Mouse (Mus musculus): ENCODE measurements at regions not wholly inside any gene's neighbourhood (a gene's known extent, or its start where the extent isn't known, plus 50 kb on each side); places are given as distances from the start of the nearest gene placed in this dataset.
A peak's percentile ranks its signal among the peaks of the same experiment; 100 is the strongest.
"Not testable (repeated sequence)": the region's sequence is repeated elsewhere in the genome, so short reads cannot be mapped to it uniquely, and the experiment has no call there.

- peak overlapping the region; percentile 57 for H3K4me2 ChIP-seq
- peak; percentile 68; the same call in 1 of the 2 replicates for ATAC-seq (ENCODE audit: insufficient number of reproducible peaks, low FRiP score)
- not testable (repeated sequence) for H3K9me3 ChIP-seq (replicated peaks); H3K36me3 ChIP-seq; H3K9ac ChIP-seq; H3K4me3 ChIP-seq; H3K27me3 ChIP-seq (replicated peaks)
- peaks cover 15% of the 10 kb centered on the region for H3K4me1 ChIP-seq (replicated peaks)
- 37% methylated on average over 7 of the region's 7 CpGs for WGBS
- peak overlapping the region; percentile 76 for H3K27ac ChIP-seq (ENCODE audit: poor library complexity, severe bottlenecking)
These were observed 142.3 kb upstream of the Cdk6 start for GRCm38 (mm10) chr5:3198869-3199550.

GRCm38 (mm10) chr5:3206160-3206559 lies 135.1 kb upstream of the Cdk6 start:
- 60% methylated on average over 5 of the region's 5 CpGs for WGBS
- H3K4me2 ChIP-seq; H3K9ac ChIP-seq; ATAC-seq (ENCODE audit: insufficient number of reproducible peaks, low FRiP score); H3K9me3 ChIP-seq (replicated peaks); H3K27me3 ChIP-seq (replicated peaks); H3K4me1 ChIP-seq (replicated peaks); H3K36me3 ChIP-seq; H3K27ac ChIP-seq (ENCODE audit: poor library complexity, severe bottlenecking); H3K4me3 ChIP-seq: not testable (repeated sequence)

- not testable (repeated sequence) for H3K36me3 ChIP-seq; H3K9me3 ChIP-seq (replicated peaks); H3K4me2 ChIP-seq; H3K4me3 ChIP-seq; H3K9ac ChIP-seq; H3K4me1 ChIP-seq (replicated peaks); H3K27ac ChIP-seq (ENCODE audit: poor library complexity, severe bottlenecking); ATAC-seq (ENCODE audit: insufficient number of reproducible peaks, low FRiP score); H3K27me3 ChIP-seq (replicated peaks)
- WGBS: 74% methylated on average over 4 of the region's 4 CpGs
These were observed 133.0 kb upstream of the Cdk6 start for GRCm38 (mm10) chr5:3208293-3208692.

GRCm38 (mm10) chr5:3211284-3211683 lies 130.0 kb upstream of the Cdk6 start:
- H3K4me3 ChIP-seq: no peak overlapping the region
- WGBS: 87% methylated on average over 3 of the region's 3 CpGs
- ATAC-seq (ENCODE audit: insufficient number of reproducible peaks, low FRiP score): no peak

GRCm38 (mm10) chr5:3216053-3216452 lies 125.2 kb upstream of the Cdk6 start:
- 43% methylated on average over 5 of the region's 5 CpGs for WGBS
- H3K9me3 ChIP-seq (replicated peaks): no peaks in the 10 kb centered on the region
- no peak overlapping the region for H3K4me2 ChIP-seq
- H3K36me3 ChIP-seq: no peaks in the 10 kb centered on the region
- H3K27me3 ChIP-seq (replicated peaks): no peaks in the 10 kb centered on the region
- H3K4me3 ChIP-seq: no peak overlapping the region
- no peak overlapping the region for H3K9ac ChIP-seq
- no peak overlapping the region for H3K27ac ChIP-seq (ENCODE audit: poor library complexity, severe bottlenecking)
- no peak for ATAC-seq (ENCODE audit: insufficient number of reproducible peaks, low FRiP score)
- H3K4me1 ChIP-seq (replicated peaks): no peaks in the 10 kb centered on the region

More at GRCm38 (mm10) chr5:3211284-3211683, 130.0 kb upstream of the Cdk6 start:
- Histone ChIP-seq H3K9me3 (replicated peaks) (no peaks in the 10 kb centered on the region), H3K27ac (ENCODE audit: poor library complexity, severe bottlenecking) (no peak overlapping the region), H3K27me3 (replicated peaks) (no peaks in the 10 kb centered on the region), H3K36me3 (no peaks in the 10 kb centered on the region), H3K9ac (no peak overlapping the region), H3K4me2 (no peak overlapping the region), H3K4me1 (replicated peaks) (no peaks in the 10 kb centered on the region)

- WGBS: 57% methylated on average over 4 of the region's 4 CpGs
- H3K4me3 ChIP-seq: no peak overlapping the region
- no peaks in the 10 kb centered on the region for H3K9me3 ChIP-seq (replicated peaks)
- H3K4me2 ChIP-seq: no peak overlapping the region
- H3K4me1 ChIP-seq (replicated peaks): no peaks in the 10 kb centered on the region
- no peak for ATAC-seq (ENCODE audit: insufficient number of reproducible peaks, low FRiP score)
- H3K27ac ChIP-seq (ENCODE audit: poor library complexity, severe bottlenecking): no peak overlapping the region
- no peaks in the 10 kb centered on the region for H3K36me3 ChIP-seq
- no peak overlapping the region for H3K9ac ChIP-seq
- no peaks in the 10 kb centered on the region for H3K27me3 ChIP-seq (replicated peaks)
These were observed 122.1 kb upstream of the Cdk6 start for GRCm38 (mm10) chr5:3219230-3219629.

- Histone ChIP-seq H3K4me3 (no peak overlapping the region), H3K4me2 (no peak overlapping the region), H3K9me3 (replicated peaks) (no peaks in the 10 kb centered on the region), H3K4me1 (replicated peaks) (no peaks in the 10 kb centered on the region), H3K27ac (ENCODE audit: poor library complexity, severe bottlenecking) (no peak overlapping the region), H3K27me3 (replicated peaks) (no peaks in the 10 kb centered on the region), H3K36me3 (no peaks in the 10 kb centered on the region), H3K9ac (no peak overlapping the region)
- no peak for ATAC-seq (ENCODE audit: insufficient number of reproducible peaks, low FRiP score)
- 37% methylated on average over 3 of the region's 3 CpGs for WGBS
These were observed 121.5 kb upstream of the Cdk6 start for GRCm38 (mm10) chr5:3219770-3220169.

- not testable (repeated sequence) for ATAC-seq (ENCODE audit: insufficient number of reproducible peaks, low FRiP score); H3K4me1 ChIP-seq (replicated peaks); H3K9me3 ChIP-seq (replicated peaks); H3K4me2 ChIP-seq; H3K27me3 ChIP-seq (replicated peaks); H3K9ac ChIP-seq; H3K36me3 ChIP-seq; H3K4me3 ChIP-seq; H3K27ac ChIP-seq (ENCODE audit: poor library complexity, severe bottlenecking)
- WGBS: 71% methylated on average over 4 of the region's 4 CpGs
These were observed 117.5 kb upstream of the Cdk6 start for GRCm38 (mm10) chr5:3223819-3224218.

GRCm38 (mm10) chr5:3224392-3225054 lies 116.8 kb upstream of the Cdk6 start:
- H3K27me3 ChIP-seq (replicated peaks); H3K9me3 ChIP-seq (replicated peaks); H3K9ac ChIP-seq; H3K27ac ChIP-seq (ENCODE audit: poor library complexity, severe bottlenecking); ATAC-seq (ENCODE audit: insufficient number of reproducible peaks, low FRiP score); H3K36me3 ChIP-seq; H3K4me1 ChIP-seq (replicated peaks); H3K4me3 ChIP-seq; H3K4me2 ChIP-seq: not testable (repeated sequence)
- 76% methylated on average over 14 of the region's 14 CpGs for WGBS

GRCm38 (mm10) chr5:3225358-3225757 lies 115.9 kb upstream of the Cdk6 start:
- not testable (repeated sequence) for ATAC-seq (ENCODE audit: insufficient number of reproducible peaks, low FRiP score); H3K9me3 ChIP-seq (replicated peaks); H3K36me3 ChIP-seq; H3K9ac ChIP-seq; H3K4me1 ChIP-seq (replicated peaks); H3K4me2 ChIP-seq; H3K27me3 ChIP-seq (replicated peaks); H3K27ac ChIP-seq (ENCODE audit: poor library complexity, severe bottlenecking); H3K4me3 ChIP-seq
- WGBS: 84% methylated on average over 8 of the region's 8 CpGs

GRCm38 (mm10) chr5:3244067-3244466 lies 97.2 kb upstream of the Cdk6 start:
- not testable (repeated sequence) for ATAC-seq (ENCODE audit: insufficient number of reproducible peaks, low FRiP score); H3K4me1 ChIP-seq (replicated peaks); H3K4me3 ChIP-seq; H3K4me2 ChIP-seq; H3K9me3 ChIP-seq (replicated peaks); H3K27ac ChIP-seq (ENCODE audit: poor library complexity, severe bottlenecking); H3K36me3 ChIP-seq; H3K27me3 ChIP-seq (replicated peaks); H3K9ac ChIP-seq
- 75% methylated on average over 2 of the region's 2 CpGs for WGBS

- Histone ChIP-seq H3K4me1 (replicated peaks) (no peaks in the 10 kb centered on the region), H3K4me3 (no peak overlapping the region), H3K9me3 (replicated peaks) (peaks cover 4% of the 10 kb centered on the region; the same call in 1 of the 2 replicates), H3K36me3 (no peaks in the 10 kb centered on the region), H3K9ac (no peak overlapping the region), H3K4me2 (no peak overlapping the region), H3K27me3 (replicated peaks) (no peaks in the 10 kb centered on the region), H3K27ac (ENCODE audit: poor library complexity, severe bottlenecking) (no peak overlapping the region)
- 71% methylated on average over 2 of the region's 2 CpGs for WGBS
- ATAC-seq (ENCODE audit: insufficient number of reproducible peaks, low FRiP score): no peak
These were observed 94.0 kb upstream of the Cdk6 start for GRCm38 (mm10) chr5:3247333-3247732.

Data from heart, embryonic 12.5 days (tissue).